Mouse (Mus musculus) liver, embryonic 14.5 days (tissue): ENCODE results near the gene Shroom3.

Source experiments
- CTCF ChIP-seq: IDR thresholded peaks from 2 replicates; pipeline ENCODE4 v1.5.1; 2016; ENCODE audit warnings: antibody characterized with exemption, low read depth, control low read depth
- EP300 ChIP-seq: IDR thresholded peaks from 2 replicates; pipeline ENCODE4 v1.6.1; 2016; ENCODE audit warnings: antibody characterized with exemption, low read depth

DNA sequence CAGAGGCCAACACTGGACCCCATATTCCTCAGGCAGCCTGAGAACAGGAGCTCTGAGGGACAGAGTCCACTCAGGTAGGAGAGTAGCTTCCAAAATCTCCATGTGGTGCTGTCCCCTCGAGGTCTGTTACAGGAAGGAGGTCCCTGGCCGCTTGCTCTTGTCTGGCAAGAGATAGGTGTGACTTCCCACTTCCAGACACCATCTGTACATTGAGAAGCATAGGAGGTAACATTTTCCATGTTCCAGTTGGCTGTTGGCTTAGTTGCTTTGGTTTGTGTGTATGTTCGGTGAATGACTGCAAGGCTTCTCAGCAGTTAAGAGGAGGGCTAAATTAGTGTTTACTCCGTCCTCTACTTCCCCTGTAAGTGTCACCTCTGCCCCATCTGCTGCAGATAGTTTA, 254.5 kb downstream of the Shroom3 start:
- no peak for TF ChIP-seq CTCF
- TF ChIP-seq EP300, result no peak
